Mouse (Mus musculus) liver, postnatal 0 days (tissue): ENCODE measurements around the gene Rnf26.

ENCODE experiments used
- CTCF ChIP-seq: sonication (generic); IDR thresholded peaks from 2 replicates; pipeline ENCODE4 v1.5.1; 2016; ENCODE audit warnings: antibody characterized with exemption, low read depth
- EP300 ChIP-seq: IDR thresholded peaks from 2 replicates; pipeline ENCODE4 v1.6.1; 2016; ENCODE audit warnings: antibody characterized with exemption, low read depth, mild to moderate bottlenecking

DNA sequence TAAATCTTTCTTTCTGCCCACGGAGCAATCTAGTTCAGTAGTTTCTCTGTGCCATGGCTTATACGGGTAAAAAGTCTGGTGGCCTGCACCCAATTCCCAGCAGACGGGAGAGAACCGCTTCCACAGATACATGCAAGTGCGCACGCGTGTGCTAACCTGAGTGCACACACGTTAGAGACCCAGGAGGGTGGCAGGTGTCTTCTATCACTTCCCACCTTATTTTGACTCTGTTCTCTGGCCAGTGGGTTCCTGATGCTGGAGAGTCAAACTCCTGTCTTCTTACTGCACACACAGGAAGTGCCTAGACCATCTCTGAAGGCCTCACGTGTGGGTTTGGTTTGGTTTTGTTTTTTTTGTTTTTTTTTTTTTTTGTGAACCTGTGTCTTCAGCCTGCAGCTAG, 2.3 kb upstream of the Rnf26 start:
- TF ChIP-seq CTCF (no peak), EP300 (no peak)
